Mouse (Mus musculus) MEL (cell line): Measurements from ENCODE around the gene Btbd17. TPM values are rescaled to one million over a fixed set of nuclear protein-coding genes. Genes with fewer than 3 reads are reported as not detected.

Experiments
- DNase-seq: peaks from one replicate; pipeline ENCODE4 v3.0.0; 2011; ENCODE audit warnings: low read depth, low spot score
- H3K27ac ChIP-seq: 2 replicates; pipeline ENCODE4 v1.5.1; 2012; ENCODE audit warnings: low read depth, mild to moderate bottlenecking, control low read depth, low read length, moderate library complexity; ENCODE audit not compliant: control insufficient read depth
- H3K27me3 ChIP-seq, 2 experiments: fragments of 150-350 bp in 1 of 2; sonication (generic) in 1 of 2; 2 replicates each; pipeline ENCODE4 v1.6.1; 2012; ENCODE audit warnings: low read length in 2 of 2, mild to moderate bottlenecking in 2 of 2, improper control_type of control experiment in 1 of 2, moderate library complexity in 1 of 2; ENCODE audit not compliant: insufficient read depth in 2 of 2, control insufficient read depth in 1 of 2
- H3K36me3 ChIP-seq, 2 experiments: 2 replicates each; pipeline ENCODE4 v1.6.1; 2012 to 2014; ENCODE audit warnings: low read length in 2 of 2, improper control_type of control experiment in 1 of 2, inconsistent platforms in 1 of 2, mild to moderate bottlenecking in 1 of 2; ENCODE audit not compliant: insufficient read depth in 2 of 2, control insufficient read depth in 1 of 2
- H3K4me1 ChIP-seq, 2 experiments: fragments of 150-350 bp in 1 of 2; sonication (generic) in 1 of 2; 2 replicates each; pipeline ENCODE4 v1.6.1; 2012; ENCODE audit warnings: low read length in 2 of 2, improper control_type of control experiment in 1 of 2, mild to moderate bottlenecking in 1 of 2; ENCODE audit not compliant: insufficient read depth in 2 of 2, control insufficient read depth in 1 of 2
- H3K4me3 ChIP-seq, 2 experiments: fragments of 150-350 bp in 1 of 2; sonication (generic) in 1 of 2; 2 replicates each; pipeline ENCODE4 v1.5.1; 2012; ENCODE audit warnings: low read depth in 2 of 2, low read length in 2 of 2, mild to moderate bottlenecking in 2 of 2, moderate library complexity in 2 of 2, control low read depth in 1 of 2, improper control_type of control experiment in 1 of 2; ENCODE audit not compliant: control insufficient read depth in 1 of 2, insufficient read depth in 1 of 2
- H3K79me2 ChIP-seq: 2 replicates; pipeline ENCODE4 v1.6.1; 2012; ENCODE audit warnings: mild to moderate bottlenecking, low read length, moderate library complexity; ENCODE audit not compliant: control insufficient read depth, poor library complexity, insufficient read depth
- H3K9ac ChIP-seq: 2 replicates; pipeline ENCODE4 v1.6.1; 2012; ENCODE audit warnings: low read depth, mild to moderate bottlenecking, control low read depth, low read length, moderate library complexity; ENCODE audit not compliant: control insufficient read depth, poor library complexity, severe bottlenecking
- H3K9me3 ChIP-seq: fragments of 150-350 bp; sonication (generic); replicated peaks from 2 replicates; pipeline ENCODE4 v1.6.1; 2012; ENCODE audit warnings: mild to moderate bottlenecking, low read length, improper control_type of control experiment, moderate library complexity; ENCODE audit not compliant: insufficient read depth
- BHLHE40 ChIP-seq: IDR thresholded peaks from 2 replicates; pipeline ENCODE4 v1.6.1; 2012; ENCODE audit warnings: low read depth, mild to moderate bottlenecking, inconsistent platforms, low read length, improper control_type of control experiment, borderline replicate concordance
- CHD1 ChIP-seq: IDR thresholded peaks from 2 replicates; pipeline ENCODE4 v1.6.1; 2012; ENCODE audit warnings: low read depth, mild to moderate bottlenecking, inconsistent platforms, low read length, improper control_type of control experiment
- CTCF ChIP-seq, 3 experiments: IDR thresholded peaks in 2 of 3; conservative IDR thresholded peaks in 1 of 3; 2 replicates each; pipeline ENCODE4 v1.5.1; 2011 to 2012; ENCODE audit warnings: low read length in 3 of 3, low read depth in 2 of 3, mild to moderate bottlenecking in 2 of 3, improper control_type of control experiment in 1 of 3, inconsistent platforms in 1 of 3, mixed read lengths in 1 of 3, moderate library complexity in 1 of 3; ENCODE audit not compliant: control insufficient read depth in 1 of 3, insufficient read depth in 1 of 3, poor library complexity in 1 of 3, severe bottlenecking in 1 of 3
- ELF1 ChIP-seq: IDR thresholded peaks from 2 replicates; pipeline ENCODE4 v1.6.1; 2014; ENCODE audit warnings: low read depth, mild to moderate bottlenecking, inconsistent platforms, low read length, improper control_type of control experiment, moderate library complexity
- EP300 ChIP-seq, 2 experiments: IDR thresholded peaks; 2 replicates each; pipeline ENCODE4 v1.6.1; 2011; ENCODE audit warnings: improper control_type of control experiment in 2 of 2, low read length in 2 of 2, low read depth in 1 of 2, mild to moderate bottlenecking in 1 of 2
- ETS1 ChIP-seq: IDR thresholded peaks from 2 replicates; pipeline ENCODE4 v1.6.1; 2012; ENCODE audit warnings: low read depth, mild to moderate bottlenecking, inconsistent platforms, low read length, improper control_type of control experiment, moderate library complexity
- GABPA ChIP-seq: IDR thresholded peaks from 2 replicates; pipeline ENCODE4 v1.6.1; 2012; ENCODE audit warnings: low read depth, mild to moderate bottlenecking, inconsistent platforms, low read length, improper control_type of control experiment, moderate library complexity
- GATA1 ChIP-seq: IDR thresholded peaks from 2 replicates; pipeline ENCODE4 v1.6.1; 2011; ENCODE audit warnings: low read depth, low read length, improper control_type of control experiment
- HCFC1 ChIP-seq: IDR thresholded peaks from 2 replicates; pipeline ENCODE4 v1.6.1; 2012; ENCODE audit warnings: low read depth, mild to moderate bottlenecking, inconsistent platforms, low read length, improper control_type of control experiment, moderate library complexity
- MAFK ChIP-seq: IDR thresholded peaks from 2 replicates; pipeline ENCODE4 v1.6.1; 2011; ENCODE audit warnings: low read depth, mild to moderate bottlenecking, low read length, improper control_type of control experiment, borderline replicate concordance
- MAX ChIP-seq: IDR thresholded peaks from 2 replicates; pipeline ENCODE4 v1.6.1; 2011; ENCODE audit warnings: low read length, improper control_type of control experiment
- MXI1 ChIP-seq: IDR thresholded peaks from 2 replicates; pipeline ENCODE4 v1.6.1; 2011; ENCODE audit warnings: mild to moderate bottlenecking, low read depth, low read length, improper control_type of control experiment
- NELFE ChIP-seq: IDR thresholded peaks from 2 replicates; pipeline ENCODE4 v1.6.1; 2011; ENCODE audit warnings: low read depth, low read length, improper control_type of control experiment
- POLR2AphosphoS2 ChIP-seq: IDR thresholded peaks from 2 replicates; pipeline ENCODE4 v1.6.1; 2011; ENCODE audit warnings: low read length, improper control_type of control experiment
- TAL1 ChIP-seq: IDR thresholded peaks from 2 replicates; pipeline ENCODE4 v1.6.1; 2012; ENCODE audit warnings: mild to moderate bottlenecking, inconsistent platforms, low read length, moderate library complexity, mixed read lengths
- TBP ChIP-seq: IDR thresholded peaks from 2 replicates; pipeline ENCODE4 v1.8.0; 2011; ENCODE audit warnings: low read depth, low read length, improper control_type of control experiment
- ZNF384 ChIP-seq: IDR thresholded peaks from 2 replicates; pipeline ENCODE4 v1.6.1; 2012; ENCODE audit warnings: low read depth, mild to moderate bottlenecking, inconsistent platforms, low read length, improper control_type of control experiment
- polyA plus RNA-seq, 2 experiments: library from polyadenylated mRNA; stranded (reverse) in 1 of 2; unstranded in 1 of 2; fragments of >175 nt in 1 of 2; fragments of >200 nt in 1 of 2; gene quantifications; 2 replicates each; pipeline versions ENCODE4 v1.2.1 to v1.2.4; 2012; ENCODE audit warnings: low replicate concordance in 2 of 2, low read depth in 1 of 2; ENCODE audit not compliant: insufficient read length in 2 of 2, insufficient read depth in 1 of 2, missing spikeins in 1 of 2
- total RNA-seq: library from RNA; depleted of rRNA; stranded (reverse); fragments of 300-350 nt; gene quantifications from 2 replicates; pipeline ENCODE4 v1.2.3, GENCODE M21; 2012

Gene Btbd17
- total and polyA plus RNA-seq, 3 experiments = not detected

- no peak overlapping the region for H3K27ac ChIP-seq
- no peak for DNase-seq
- no peaks in the 10 kb centered on the region for H3K79me2 ChIP-seq
- H3K36me3 ChIP-seq = no peaks in the 10 kb centered on the region
- H3K27me3 ChIP-seq = no peaks in the 10 kb centered on the region
- no peaks in the 10 kb centered on the region for H3K4me1 ChIP-seq
- TF ChIP-seq CTCF (IDR thresholded peaks at IDR 0.05 in 2 of 3, conservative IDR thresholded peaks at IDR 0.05 in 1 of 3; ENCODE audit: control insufficient read depth in 1 of 3, insufficient read depth in 1 of 3, low read depth in 2 of 3, low read length in 3 of 3, poor library complexity in 1 of 3, severe bottlenecking in 1 of 3) (peak in 1 of 3 experiments; percentile 28; a peak in 1 of 6 replicates), ETS1 (no peak)
- no peak overlapping the region for H3K9ac ChIP-seq
- no peaks in the 10 kb centered on the region for H3K9me3 ChIP-seq
- no peak overlapping the region for H3K4me3 ChIP-seq
Measured at GRCm38 (mm10) chr11:114789061-114789714, 6.6 kb downstream of the Btbd17 start.

GRCm38 (mm10) chr11:114787611-114788010 is 8.1 kb downstream of the Btbd17 start:
- DNase-seq = no peak
- Histone ChIP-seq H3K27ac (no peak overlapping the region), H3K4me1 (no peaks in the 10 kb centered on the region)
- TF ChIP-seq HCFC1 (no peak), ZNF384 (no peak), TAL1 (no peak), GABPA (no peak)
- TF ChIP-seq, all 39 proteins: peak for 0
- Histone ChIP-seq H3K9ac (no peak overlapping the region), H3K27me3 (no peaks in the 10 kb centered on the region), H3K36me3 (no peaks in the 10 kb centered on the region), H3K9me3 (no peaks in the 10 kb centered on the region), H3K4me3 (no peak overlapping the region), H3K79me2 (no peaks in the 10 kb centered on the region)

GRCm38 (mm10) chr11:114786326-114786725 is 9.4 kb downstream of the Btbd17 start:
- TF ChIP-seq ZNF384 = no peak
- no peak for TF ChIP-seq MXI1
- TF ChIP-seq MAX = no peak
- TF ChIP-seq CHD1 = no peak
- no peak for TF ChIP-seq POLR2AphosphoS2
- TF ChIP-seq BHLHE40 = no peak
- no peak for TF ChIP-seq MAFK
- TF ChIP-seq TBP = no peak
- TF ChIP-seq NELFE = no peak
- TF ChIP-seq GATA1 = no peak
- no peak for TF ChIP-seq EP300 (IDR thresholded peaks at IDR 0.05; ENCODE audit: low read depth in 1 of 2, low read length in 2 of 2)
- no peak for TF ChIP-seq CTCF (IDR thresholded peaks at IDR 0.05 in 2 of 3, conservative IDR thresholded peaks at IDR 0.05 in 1 of 3; ENCODE audit: control insufficient read depth in 1 of 3, insufficient read depth in 1 of 3, low read depth in 2 of 3, low read length in 3 of 3, poor library complexity in 1 of 3, severe bottlenecking in 1 of 3)
- TF ChIP-seq ELF1 = no peak
- no peaks in the 10 kb centered on the region for H3K36me3 ChIP-seq
- DNase-seq = no peak
- no peaks in the 10 kb centered on the region for H3K9me3 ChIP-seq
- H3K4me3 ChIP-seq = no peak overlapping the region
- no peaks in the 10 kb centered on the region for H3K27me3 ChIP-seq
- no peaks in the 10 kb centered on the region for H3K79me2 ChIP-seq
- no peaks in the 10 kb centered on the region for H3K4me1 ChIP-seq
- no peak overlapping the region for H3K9ac ChIP-seq
- no peak overlapping the region for H3K27ac ChIP-seq
